Mouse (Mus musculus): Measurements from ENCODE around the gene Olfr692.
"Not testable (repeated sequence)": the region's sequence is repeated elsewhere in the genome, so short reads cannot be mapped to it uniquely, and the experiment has no call there.

Olfr692 gene

DNA sequence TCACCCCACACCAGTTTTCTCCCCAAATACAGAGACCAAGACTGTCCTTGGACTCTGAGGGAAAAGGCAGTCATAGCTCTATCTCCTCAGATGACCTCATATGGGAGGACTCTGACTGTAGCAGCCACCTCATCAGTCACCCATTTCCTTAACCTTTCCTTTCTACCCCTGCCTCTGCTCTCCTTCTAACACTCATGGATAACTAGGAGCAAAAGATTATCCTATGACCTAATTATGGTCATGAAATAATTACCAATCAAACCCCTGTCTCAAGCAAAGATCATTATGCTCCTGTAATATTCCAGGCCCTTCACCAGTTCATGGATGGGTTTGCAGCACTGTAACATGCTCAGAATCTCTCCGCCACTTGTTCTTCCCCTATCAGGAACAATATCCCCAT lies at the start of gene Olfr692:
Olfr692 (plus strand) TSS at position 301 of the 400 bp plus-strand sequence.
- DNase-seq (ENCODE audit: low read depth, low spot score): no peak

DNA sequence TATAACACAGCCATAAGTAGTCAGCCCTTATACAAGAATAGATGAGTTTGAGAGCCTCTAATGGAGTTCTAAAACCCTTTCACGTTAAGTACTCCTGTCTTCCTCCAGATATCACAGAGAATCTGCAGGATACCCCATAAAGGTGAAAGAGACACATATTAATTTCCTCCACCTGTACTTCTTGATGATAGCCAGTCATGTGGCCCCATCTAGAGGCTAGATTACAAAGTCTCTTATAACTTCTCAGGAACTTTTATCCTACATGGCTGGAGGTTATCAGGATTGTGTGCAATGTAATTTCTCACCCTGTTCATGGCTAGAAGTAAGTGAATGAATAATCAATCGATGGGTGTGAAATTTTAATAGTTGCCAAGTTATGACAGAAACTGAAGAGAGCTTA lies 42.7 kb upstream of the Olfr692 start:
- DNase-seq (ENCODE audit: low read depth, low spot score): no peak

DNA sequence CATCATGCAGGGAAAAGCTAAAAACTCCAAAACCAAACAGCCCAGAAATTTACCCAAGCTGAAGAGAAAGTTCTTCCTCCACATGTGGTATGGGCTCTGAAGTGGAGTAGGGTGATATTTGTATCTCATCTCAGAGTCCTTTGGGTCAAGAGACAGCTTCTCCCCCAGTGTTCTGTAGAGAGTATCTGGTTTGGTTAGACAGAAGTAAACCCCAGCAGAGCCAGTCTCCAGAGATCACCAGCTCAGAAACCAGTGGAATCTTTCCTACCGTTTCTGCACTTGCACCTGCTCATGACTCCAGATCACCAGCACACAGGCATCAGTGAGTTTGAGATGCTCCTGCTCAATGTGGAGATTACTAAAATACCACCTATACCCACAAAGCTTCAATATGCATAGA lies 34.0 kb upstream of the Olfr692 start, which contains the start of gene Olfr690:
Olfr690 (minus strand) TSS at position 101 of the 400 bp plus-strand sequence.
- DNase-seq (ENCODE audit: low read depth, low spot score): no peak

DNA sequence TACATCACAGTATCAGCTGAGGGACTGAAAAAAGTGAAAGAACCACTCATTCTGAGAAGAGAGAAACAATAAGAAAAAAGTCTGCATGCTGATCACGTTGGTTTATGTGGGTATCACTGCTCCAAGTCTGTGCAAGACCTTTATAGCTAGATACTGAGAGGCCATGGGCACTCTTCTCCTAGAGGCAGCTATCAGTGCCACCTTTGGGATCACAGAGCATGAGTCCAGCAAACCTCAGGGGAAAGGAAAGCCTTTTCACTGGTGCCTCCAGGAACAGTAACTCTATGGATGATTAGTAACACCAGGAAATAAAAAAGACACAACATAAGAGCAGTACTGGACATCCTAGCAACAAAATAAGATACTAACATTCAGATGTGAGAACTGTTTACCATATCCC lies 25.9 kb upstream of the Olfr692 start, which contains the start of gene Olfr691:
Olfr691 (minus strand) TSS at position 101 of the 400 bp plus-strand sequence.
- DNase-seq (ENCODE audit: low read depth, low spot score): no peak

DNA sequence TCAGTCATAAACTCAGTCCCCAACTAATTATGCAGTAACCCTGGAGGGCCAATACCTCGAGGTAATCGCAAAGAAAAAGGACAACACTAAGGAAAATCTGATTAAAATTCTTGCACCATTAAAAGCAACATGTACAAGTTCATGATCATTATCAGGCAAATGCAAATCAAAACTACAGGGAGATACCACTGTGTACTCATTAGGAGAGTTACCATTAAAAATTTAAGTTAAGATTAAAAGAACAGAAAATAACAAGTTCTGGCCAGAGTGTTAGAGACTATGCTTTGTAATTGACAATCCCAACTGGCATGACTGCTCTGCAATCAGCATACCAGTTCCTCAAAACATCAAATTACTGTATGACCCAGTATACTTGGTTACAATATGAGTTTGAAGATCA lies 25.3 kb upstream of the Olfr692 start:
- DNase-seq (ENCODE audit: low read depth, low spot score): no peak

DNA sequence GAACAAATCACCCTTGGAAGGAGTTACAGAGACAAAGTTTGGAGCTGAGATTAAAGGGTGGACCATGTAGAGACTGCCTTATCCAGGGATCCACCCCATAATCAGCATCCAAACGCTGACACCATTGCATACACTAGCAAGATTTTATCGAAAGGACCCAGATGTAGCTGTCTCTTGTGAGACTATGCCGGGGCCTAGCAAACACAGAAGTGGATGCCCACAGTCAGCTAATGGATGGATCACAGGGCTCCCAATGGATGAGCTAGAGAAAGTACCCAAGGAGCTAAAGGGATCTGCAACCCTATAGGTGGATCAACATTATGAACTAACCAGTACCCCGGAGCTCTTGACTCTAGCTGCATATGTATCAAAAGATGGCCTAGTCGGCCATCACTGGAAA lies 12.0 kb upstream of the Olfr692 start:
- DNase-seq (ENCODE audit: low read depth, low spot score): not testable (repeated sequence)

DNA sequence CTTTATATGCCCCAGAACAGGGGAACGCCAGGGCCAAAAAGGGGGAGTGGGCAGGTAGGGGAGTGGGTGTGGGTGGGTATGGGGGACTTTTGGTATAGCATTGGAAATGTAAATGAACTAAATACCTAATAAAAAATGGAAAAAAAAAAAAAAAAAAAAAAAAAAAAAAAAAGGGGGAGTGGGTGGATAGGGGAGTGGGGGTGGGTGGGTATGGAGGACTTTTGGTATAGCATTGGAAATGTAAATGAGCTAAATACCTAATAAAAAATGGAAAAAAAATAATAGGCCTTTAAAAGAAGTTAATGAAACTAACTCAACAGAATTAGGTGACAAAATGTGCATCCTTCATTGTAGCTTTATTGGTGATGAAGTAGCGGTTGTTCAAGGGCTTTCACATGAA lies 11.5 kb upstream of the Olfr692 start:
- DNase-seq (ENCODE audit: low read depth, low spot score): not testable (repeated sequence)

DNA sequence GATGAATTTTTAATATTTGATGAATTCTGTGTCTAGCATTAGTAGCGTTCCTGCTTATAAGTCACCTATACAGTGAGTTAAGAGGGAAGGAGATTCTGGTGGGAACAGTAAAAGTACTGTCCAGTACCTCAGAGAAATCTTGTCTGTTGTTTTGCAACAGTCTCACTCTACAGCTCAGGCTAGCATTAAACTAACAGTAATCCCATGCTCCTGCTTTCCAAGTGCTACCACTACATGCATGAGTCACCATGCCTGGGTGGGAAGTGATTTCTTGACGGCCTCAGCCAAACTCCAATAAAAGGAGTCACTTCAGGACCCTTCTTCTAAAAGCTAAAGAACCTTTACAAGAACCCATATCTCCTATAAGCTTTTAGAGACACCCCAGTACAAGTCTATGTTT lies 6.3 kb upstream of the Olfr692 start:
- DNase-seq (ENCODE audit: low read depth, low spot score): no peak

DNA sequence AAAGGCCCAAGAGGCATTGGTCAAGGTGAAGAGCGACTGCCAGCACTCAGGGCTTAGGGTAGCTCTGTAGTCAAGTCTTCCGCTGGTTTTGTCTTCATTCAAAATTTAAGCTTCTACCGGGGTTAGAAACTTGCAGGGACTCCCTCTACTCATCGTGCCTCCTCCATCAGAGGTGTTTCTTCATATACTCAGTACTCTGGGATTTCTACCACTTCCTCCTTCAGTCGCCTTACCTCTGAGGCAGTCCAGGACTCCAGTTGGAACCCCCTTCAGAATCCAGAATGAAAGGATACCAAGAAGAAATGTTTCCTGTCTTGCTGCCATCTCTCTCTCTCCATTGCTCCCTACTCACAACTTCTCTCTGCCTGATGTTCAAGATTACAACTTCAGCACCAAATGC lies 762 bp upstream of the Olfr692 start:
- no peak for DNase-seq (ENCODE audit: low read depth, low spot score)

DNA sequence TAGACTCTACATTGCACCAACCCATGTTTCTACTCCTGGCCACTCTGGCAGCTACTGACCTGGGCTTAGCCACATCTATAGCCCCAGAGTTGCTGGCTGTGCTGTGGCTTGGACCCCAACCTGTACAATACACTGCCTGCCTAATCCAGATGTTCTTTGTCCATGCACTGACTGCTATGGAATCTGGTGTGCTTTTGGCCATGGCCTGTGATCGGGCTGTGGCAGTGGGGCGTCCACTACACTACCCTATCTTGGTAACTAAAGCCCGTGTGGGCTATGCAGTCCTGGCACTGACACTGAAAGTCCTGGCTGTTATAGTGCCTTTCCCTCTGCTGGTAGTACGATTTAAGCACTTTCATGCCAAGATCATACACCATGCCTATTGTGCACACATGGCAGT lies 491 bp downstream of the Olfr692 start:
- no peak for DNase-seq (ENCODE audit: low read depth, low spot score)

DNA sequence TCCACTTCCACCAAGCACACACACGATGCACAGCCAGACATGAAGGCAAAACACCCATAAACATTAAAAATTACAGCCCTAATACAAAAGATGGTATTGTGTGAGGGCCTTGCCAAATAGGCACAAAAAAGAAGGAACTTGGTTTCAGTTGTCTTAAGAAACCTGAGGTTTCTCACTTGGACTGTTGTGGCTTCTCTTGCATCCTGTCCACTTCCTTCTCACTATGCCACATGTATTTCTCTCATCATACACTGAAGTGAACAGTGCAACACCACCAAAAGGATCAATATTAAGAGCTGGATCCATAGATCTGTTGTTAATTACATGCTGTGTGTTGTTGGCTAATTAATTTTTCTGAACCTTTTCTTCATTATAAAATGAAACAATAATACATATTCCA lies 4.9 kb downstream of the Olfr692 start:
- DNase-seq (ENCODE audit: low read depth, low spot score): no peak

DNA sequence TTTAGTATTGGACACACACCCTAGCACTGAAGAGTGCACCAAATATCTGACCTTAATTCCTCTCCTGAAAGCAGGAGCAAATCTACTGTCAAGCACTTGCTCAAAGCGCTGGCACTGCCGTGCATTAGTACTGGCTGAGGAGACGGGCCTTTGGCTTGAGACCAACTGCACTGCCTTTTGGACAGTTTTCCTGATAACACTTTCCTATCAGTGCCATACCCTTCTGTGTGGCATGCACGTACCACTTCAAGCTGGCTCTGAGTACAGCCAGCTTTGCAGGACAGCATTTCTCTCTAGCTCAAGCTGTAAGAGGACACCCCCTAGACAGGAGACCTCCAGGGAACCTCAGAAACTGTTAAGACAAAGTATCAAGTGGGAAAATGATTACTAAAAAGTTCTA lies 5.5 kb downstream of the Olfr692 start:
- no peak for DNase-seq (ENCODE audit: low read depth, low spot score)

DNA sequence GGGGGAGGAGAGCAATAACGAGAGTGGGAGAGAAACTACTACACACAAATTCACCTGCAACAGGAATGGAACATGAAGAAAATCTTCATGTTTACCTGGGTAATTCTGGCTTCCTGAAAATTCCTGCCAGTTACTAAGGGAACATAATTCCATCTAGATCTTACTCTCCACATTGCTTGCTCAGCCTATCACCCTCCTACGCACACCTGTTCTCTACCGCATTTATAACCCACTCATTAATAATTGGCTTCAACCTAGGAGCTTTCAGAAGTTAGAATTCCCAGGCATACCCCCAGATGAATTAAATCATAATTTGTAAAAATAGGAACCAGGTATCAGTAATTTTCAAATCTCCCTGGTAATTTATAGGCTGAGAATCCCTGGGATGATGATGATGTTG lies 5.9 kb downstream of the Olfr692 start:
- no peak for DNase-seq (ENCODE audit: low read depth, low spot score)

DNA sequence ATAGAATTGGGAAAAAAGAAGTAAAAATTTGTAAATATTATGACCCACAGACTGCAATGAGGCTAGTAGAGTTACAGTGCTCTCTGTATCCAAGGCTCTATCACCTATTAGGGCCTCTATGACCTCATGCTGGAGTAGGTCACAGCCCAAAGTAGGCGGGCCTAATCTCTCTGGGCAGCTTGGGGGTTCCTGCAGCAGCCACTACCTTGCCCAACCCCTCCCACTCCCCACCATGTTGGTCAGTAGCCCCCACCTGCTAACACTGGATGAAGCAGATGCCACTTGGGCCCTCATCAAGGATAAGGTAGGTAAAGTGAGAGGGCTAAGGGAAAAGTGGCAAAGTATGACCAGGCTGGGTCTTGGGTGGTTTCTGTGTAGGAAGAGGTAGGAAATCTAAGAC lies 6.8 kb downstream of the Olfr692 start, which contains the start of gene Gm5901:
Gm5901 (plus strand) TSS at position 173 of the 400 bp plus-strand sequence.
- DNase-seq (ENCODE audit: low read depth, low spot score): no peak

DNA sequence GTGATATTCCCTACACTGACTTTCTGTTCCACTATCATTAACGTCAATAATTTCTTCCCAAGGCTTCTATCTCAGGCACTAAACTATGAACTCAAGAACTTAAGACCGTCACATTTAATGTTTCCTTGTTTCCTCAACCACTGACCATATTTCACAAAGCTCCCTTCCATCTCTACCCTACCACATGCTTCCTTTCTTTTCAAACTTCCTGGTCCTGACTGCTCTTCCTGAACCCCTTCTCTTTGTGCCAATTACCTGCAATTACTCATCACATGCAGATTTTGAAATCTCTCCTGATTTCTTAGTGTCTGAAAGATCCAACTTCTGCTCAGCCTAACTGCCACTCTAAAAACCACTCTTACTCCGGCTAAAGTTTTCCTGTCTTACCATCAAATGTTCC lies 12.3 kb downstream of the Olfr692 start:
- DNase-seq (ENCODE audit: low read depth, low spot score): no peak

DNA sequence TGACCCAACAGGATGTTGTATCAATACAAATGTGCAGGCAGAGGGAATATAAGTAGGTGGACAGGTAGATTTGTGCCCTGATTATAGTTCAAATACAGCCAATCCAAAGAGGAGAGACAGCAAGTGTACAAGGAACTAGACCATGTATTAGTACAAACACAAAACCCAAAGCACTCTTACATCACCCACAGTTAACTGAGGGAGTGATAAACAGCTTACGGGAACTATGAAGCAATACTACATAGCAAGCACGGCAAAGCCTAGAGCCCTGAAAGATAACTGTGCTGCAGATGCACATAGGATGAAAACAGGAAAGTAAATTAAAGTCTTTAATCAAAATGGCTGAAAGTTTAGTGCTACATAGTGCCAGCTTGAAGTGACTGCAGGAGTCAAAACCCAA lies 19.7 kb downstream of the Olfr692 start:
- DNase-seq (ENCODE audit: low read depth, low spot score): no peak

DNA sequence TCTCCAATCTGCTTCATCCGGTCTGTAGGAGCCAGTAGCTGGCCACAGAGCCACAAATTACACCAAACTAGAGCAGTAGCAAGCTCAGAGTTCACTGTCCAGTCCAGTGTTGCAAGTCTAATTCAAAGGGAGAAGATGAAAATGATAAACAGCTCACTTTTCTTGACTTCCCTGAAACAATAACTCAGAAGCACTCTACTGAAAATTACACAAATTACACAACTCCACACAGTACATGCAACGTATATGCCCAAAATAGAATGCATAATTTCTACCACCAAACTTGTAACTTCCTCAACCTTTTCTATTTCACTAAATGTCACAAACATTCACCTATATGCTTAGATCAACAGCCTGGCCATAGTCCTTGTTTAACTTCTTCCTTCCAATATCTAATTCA lies 22.2 kb downstream of the Olfr692 start:
- no peak for DNase-seq (ENCODE audit: low read depth, low spot score)

DNA sequence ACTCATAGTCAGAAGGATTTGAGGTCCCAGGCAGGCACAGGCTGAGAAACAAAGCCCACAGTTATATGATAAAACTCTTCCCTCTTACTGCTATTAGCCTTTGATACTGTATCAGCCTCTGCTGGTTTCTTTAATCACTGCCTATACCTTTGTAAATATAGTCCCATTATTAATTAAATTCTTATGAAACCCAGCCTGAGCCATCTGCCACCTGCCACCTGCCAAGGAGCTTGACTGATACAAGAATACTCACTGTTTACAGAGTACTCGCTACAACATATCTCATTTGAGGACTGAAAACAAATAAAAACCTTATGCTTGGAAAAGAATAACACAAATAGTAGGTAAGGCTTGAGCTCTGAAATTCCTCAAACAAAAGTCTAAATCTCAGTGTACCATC lies 26.6 kb downstream of the Olfr692 start:
- DNase-seq (ENCODE audit: low read depth, low spot score): no peak

DNA sequence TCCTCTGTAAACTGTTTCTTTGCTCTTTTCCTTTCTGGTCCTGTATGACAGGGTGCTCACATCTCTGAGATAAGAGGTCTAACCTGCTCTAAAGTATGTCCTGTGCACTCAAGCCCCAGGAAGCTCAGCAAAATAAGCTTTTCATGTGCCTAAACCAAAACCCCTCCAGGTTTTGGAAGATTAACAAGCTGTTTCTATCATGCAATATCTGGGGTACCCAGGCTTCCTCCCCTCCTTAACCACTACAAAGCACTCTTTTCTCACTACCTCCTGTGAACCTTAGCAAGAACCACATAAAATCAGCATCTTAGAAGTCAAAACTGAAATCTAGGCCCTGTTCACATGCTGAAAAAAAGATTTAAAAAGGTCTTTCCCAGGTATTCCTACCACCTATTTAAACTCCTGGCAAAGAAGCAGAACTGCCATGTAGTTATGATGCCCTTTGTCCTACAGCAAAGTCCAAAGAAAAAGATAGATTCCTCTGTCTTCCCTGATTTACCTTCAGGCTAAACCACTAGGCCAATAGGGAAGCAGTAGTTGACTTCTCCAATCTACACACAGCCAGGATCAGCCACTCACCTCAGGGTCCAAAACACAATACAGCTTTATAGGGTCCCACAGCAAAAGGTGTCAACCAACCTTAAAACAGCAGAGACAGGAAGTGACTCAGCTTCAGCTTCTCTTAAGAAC lies 27.2 kb downstream of the Olfr692 start:
- DNase-seq (ENCODE audit: low read depth, low spot score): no peak

DNA sequence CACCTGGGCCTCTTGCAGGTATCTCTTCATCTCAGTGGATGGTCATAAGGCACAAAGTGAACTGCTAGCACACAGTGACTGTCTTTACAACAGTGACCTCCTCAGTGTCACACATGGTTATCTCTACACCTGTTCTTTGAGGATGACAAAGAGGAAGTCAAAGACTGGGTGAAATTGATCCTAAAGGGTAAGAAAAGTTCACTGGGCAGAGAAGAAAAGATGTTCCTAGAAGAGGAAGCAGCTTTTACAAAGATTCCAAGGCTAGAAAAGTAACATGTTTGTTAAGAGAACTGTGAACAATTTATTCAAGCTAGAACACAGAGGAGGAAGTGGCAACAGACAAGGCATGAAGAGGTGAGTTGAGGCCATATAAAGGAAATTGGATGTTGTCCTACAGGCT lies 28.1 kb downstream of the Olfr692 start:
- DNase-seq (ENCODE audit: low read depth, low spot score): no peak

DNA sequence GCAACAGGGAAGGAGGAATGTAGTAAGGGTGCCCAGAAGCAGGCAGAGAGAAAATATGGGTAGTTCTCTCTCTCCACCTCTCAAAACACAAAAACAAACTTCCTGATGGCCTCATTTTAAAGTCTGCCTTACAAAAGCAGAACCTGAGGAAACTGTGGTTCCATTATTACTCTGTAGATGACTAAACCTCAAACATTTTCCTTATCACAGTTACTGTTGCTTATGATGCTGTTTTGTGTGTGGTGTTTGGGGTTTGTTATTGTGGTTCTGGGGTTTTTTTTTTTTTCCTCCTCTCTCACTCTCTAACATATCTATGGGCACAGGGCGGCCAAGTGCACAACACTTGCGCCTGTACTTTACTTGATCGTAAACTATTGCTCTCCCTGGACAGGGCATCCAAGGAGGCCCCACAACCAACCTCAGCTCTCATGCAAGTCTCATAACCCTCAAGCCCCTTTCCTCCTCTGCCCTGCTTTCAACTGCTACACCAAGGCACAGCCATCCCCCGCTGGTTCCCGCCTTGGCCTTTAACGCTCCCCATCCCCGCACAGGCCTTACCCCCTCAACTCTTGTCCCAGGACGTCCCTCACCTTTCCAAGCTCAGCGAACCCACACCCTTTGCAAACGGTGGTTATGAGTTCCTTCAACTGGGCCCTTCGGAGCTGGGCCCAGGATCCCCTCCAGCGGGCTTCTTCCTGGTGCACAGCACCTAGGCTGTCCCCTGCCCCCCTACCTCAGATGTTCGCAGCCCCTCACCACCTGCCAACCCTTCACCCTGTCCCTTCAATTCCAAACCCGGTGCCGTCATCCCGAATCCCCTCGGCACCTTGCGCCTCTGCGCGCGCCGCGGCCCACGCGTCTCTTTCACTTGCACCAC lies 31.3 kb downstream of the Olfr692 start:
- peak; percentile 8 for DNase-seq (ENCODE audit: low read depth, low spot score)

DNA sequence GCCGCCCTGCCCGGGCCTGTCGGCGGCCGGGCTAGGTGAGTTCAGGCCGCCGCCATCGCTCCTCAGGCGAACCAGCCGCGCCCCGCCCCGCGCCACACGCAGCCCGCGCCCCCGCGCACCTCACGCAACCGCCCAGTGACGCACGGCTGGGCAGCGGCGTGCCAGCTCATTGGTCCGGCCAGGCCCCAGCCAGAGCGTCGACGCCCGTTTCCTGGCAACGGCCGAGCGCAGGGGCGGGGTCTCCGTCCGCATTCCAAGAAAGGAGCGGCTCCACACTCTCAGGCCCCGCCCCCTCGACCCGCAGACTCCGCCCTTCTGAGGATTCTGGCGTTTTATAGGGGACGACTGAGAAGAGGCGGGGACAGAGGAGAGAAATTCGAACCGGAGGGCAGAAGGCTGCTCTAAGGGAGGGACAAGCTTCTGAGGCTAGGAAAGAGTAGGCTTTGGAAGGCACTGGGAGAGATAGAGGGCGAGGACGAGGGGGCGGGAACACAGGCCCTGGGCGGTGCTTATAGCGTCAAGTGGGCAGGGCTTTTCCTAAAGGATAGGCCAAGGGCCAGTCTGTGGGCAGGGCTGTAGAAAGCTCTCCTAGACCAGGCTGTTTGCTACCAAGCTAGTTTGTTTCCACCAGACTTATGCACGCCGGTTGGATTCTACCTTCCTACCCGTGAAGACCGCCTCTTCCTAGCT lies 32.0 kb downstream of the Olfr692 start, which contains the start of gene Fam160a2:
Fam160a2 (minus strand) TSS at position 120 of the 690 bp plus-strand sequence.
- peak; percentile 100 for DNase-seq (ENCODE audit: low read depth, low spot score)

All from c-Kit-negative CD71-positive TER-119-positive erythroid progenitor cells, embryonic 14.5 days (primary cell).